Mouse (Mus musculus) ES-E14 (cell line): ENCODE data around the gene Mfn1.

ENCODE experiments used
- HCFC1 ChIP-seq: IDR thresholded peaks from 2 replicates; pipeline ENCODE4 v1.6.1; 2012; ENCODE audit warnings: low read length, inconsistent platforms, borderline replicate concordance; ENCODE audit not compliant: insufficient read depth
- MAFK ChIP-seq: IDR thresholded peaks from 2 replicates; pipeline ENCODE4 v1.6.1; 2014; ENCODE audit warnings: mild to moderate bottlenecking, low read depth, low read length, inconsistent platforms; ENCODE audit not compliant: insufficient read depth
- ZNF384 ChIP-seq: IDR thresholded peaks from 2 replicates; pipeline ENCODE4 v1.6.1; 2012; ENCODE audit warnings: low read depth, low read length, inconsistent platforms

DNA sequence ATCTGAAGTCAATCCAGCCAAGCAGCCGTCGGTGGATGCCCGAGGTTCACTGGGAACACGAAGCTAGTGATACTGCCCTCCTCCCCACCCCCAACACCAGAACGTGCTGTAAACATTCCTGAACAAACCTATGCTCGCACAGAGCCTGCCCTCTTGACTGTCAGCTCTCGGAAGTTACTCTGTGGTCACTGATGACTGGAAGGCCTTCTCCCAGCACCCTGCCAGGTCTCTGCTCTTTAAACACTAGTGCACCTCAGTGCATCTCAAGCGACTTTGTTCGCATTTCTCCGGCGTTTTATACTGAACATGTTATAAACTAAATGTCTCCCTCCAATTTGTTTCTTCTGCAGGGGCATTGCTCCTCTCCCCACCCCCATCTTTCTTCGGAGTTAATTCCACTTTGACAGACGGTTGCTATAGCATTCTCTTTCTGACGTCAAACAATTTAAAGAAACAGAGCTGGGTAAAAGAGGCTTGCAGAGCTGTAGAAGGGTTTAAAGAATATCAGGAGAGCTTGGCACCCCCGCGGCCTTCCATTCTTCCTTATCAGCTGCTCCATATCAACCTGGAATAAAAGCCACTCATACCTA lies 87.9 kb downstream of the Mfn1 start:
- TF ChIP-seq MAFK: no peak
- TF ChIP-seq ZNF384: no peak
- no peak for TF ChIP-seq HCFC1
